Mouse (Mus musculus): ENCODE results near the gene Pigb.
A peak's percentile ranks its signal among the peaks of the same experiment; 100 is the strongest.

Gene Pigb

DNA sequence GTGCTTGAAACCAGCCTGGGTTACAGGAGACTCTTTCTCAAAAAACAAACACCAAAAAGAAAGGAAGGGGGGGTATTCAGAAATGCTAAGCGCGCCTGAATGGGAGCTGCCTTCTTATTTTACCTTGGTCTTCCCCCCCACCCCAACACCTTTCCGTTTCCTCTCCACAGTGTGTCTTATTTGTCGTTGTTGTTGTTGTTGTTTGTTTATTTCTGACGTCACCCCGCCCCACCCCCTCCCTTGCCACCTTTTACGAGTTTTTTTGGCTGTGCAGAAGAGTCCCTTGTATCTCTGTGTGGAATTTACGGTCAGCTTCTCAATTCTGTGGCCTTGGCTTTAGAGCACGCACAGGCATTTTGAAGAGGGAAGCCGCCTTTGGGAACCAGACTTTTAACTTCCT lies 5.5 kb upstream of the Pigb start:
- DNase-seq (ENCODE audit: low spot score) = no peak

DNA sequence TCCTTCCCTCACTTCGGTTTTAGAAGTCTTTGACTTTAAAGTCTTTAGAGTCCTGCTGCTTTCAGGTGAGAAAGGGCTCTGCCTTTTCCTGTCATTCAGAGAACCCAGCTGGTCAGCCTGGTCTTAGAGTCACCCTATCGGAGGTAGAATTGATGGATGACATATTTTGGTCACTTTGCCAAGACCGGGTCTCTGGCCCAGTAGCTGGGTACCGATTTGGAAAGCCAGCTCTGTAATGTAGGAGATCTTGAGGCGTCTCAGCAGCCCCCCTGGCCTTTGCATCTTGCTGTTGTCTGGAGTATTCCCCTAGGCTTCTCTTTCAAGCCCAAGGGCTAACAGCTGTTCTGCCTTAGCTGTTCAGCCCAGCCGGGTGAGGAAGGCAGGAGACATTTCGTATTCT lies 5.0 kb upstream of the Pigb start:
- DNase-seq (ENCODE audit: low spot score) = no peak

DNA sequence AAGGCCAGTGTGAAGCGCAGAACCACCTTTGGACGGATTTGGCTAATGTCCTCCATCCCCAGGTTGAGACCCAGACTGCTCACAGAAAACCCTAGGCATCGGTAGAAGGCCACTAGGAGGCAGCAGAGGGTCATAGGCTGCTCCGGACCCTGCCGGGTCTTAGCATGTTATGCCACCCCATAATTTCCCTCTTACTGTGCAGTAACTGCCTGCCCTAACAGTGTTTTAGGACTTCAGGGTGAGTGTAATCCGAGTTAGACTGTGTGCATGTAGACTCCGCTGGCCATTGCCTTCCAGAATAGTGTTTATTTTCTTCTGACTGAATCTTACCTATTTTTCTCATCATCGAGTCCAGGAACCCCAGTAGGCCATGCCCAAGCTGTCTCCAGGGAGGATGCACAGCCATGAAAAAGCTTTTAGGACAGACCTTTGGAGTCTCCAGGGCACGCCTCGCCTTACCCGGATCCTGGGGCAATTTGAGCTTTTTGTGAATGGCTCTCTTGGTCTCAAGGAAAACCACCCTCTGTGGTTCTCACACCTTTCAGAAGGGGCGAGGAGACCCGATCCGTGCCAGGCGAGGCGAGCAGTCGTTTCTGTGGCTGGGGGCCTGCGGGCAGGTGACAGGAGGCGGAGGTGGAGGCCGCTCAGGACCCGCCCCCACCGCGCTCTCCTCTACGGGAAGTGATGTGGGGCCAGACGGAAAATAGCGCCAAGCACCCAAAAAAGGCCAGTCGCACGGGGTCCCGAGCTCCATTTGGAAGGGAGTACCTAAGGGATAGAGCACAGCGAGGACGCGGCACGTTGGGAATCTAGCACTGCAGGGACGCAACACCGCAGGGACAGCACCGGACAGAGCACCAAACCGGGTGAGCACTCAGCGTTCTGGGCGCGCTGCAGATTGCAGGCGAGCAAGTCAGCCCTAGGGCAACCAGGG lies 4.2 kb upstream of the Pigb start, which contains the start of gene Rab27a:
TSS of gene Rab27a (plus strand) at position 709 of the 934 bp plus-strand sequence.
- DNase-seq (ENCODE audit: low spot score) = peak; percentile 88

DNA sequence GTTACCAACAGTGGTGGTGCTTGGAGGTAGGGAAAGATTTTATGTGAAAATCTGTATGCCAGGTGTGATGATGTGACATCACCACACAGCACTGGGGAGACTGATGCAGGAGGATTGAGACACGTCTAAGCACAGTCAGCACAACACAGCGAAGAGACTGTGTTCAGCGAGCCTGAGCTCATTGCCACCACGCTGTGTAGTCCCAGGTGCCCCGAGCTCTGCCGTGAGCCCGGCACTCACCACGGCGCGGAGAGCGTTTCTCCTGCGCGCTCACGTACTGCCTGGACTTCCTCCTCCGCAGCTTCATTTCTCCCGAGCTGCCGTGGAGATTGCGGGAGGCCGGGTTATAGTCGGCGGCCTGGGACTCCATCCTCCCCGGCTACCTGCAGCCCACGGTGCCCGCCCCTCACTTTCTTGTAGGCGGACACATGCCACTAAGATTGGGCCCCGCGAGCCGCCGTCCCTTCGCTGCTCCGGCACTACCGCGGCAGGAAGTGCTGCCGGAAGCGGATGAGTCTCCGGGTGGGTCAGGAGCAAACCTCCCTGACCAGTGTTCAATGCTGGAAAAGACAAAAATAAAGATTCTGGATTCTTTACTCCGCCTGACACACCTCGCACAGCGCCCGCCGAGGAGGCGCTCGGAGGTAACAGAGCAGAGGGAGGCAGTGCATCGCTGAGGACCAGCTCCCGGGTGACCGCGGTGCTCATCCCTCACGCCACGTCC lies 794 bp downstream of the Pigb start:
- peak; percentile 89 for DNase-seq (ENCODE audit: low spot score)

DNA sequence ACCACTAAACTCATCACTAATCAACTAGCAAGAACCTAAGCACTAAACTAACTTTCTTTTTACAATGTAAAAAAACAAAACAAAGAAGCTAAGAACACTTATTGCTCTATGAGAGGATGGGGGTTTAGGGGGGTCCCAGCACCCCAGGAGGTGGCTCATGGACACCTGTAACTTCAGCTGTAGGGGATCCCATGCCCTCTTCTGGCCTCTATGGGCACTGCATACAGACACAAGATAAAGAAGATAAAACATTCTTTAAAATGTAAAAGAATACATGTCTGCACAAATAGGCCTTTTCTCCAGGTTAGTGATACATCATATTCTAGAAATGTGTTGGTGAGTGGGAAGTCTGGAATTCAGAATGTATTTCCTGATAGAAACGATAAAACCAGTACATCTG lies 6.8 kb downstream of the Pigb start:
- DNase-seq (ENCODE audit: low spot score) = no peak

DNA sequence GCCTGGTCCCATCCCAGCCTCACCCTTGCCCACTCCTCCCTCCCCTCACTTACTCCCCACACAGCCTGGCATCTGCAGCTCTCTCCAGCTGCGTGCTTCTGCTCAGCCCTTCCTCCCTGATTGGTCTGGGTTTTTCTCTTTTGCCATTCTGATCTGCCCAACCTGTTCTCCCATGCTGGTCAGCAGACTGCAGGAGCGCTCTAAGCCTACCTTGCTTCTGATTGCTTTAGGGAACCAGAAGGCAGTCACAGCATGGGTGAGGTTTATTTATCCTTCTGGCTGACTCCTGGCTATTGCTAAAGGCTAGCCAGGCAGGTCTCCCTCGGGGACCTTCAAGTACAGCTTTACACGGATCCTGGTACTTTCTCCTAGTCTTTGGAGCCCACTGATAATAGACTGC lies 8.8 kb downstream of the Pigb start:
- DNase-seq (ENCODE audit: low spot score) = peak; percentile 39

DNA sequence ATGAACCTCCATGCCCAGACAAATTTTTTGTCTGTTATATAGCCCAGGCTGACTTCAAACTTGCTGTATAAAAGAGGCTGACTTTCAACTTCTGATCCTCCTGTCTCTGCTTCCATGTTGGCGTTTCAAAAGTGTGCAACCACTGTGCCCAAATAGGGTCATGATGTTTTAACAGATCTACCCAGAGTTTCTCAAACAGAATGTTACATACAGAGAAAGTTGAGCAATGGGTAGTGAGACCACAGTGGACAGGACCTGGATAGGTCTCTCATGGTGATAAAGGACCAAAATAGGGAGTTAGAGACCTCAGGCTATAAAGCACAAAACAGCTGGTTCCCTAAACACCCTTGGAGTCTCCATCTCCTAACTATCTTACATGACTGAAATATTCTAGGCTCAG lies 9.7 kb downstream of the Pigb start:
- DNase-seq (ENCODE audit: low spot score) = no peak

DNA sequence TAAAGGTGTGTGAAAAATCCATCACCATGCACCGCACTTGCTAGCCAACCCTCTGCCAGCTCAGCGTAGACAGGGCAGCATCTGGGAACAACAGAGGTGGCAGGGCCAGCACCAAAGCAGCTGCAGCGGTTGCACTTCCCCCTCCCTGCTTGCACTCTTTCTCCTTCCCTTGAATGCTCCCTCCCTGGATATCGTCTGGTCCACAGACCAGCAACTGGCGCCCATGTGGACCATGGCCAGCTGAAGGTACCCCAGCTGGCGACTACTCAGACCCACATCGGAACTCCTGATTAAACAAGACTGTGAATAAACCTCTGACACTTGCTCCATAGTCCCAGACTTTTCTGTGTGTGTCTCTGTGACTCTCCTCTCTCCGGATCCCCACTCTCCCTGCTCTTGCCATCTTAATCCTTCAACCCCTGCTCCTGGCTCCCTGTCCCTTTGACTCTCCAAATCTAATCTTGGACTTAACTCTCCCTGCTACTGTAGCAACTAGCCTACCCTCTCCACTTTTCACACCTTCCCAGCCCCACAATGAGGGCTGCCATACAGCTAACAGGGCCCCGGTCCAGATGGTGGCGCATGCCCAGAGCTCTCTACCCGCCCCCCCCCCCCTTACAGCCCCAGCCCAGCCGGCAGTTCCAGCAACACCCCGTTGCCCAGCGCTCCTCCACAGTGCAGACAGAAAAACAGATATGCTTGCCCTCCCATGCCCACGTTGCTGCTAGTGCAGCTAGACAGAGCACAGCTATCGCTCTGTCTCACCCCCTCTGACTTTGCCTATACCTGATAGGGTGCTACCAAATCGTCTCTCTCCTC lies 14.2 kb downstream of the Pigb start:
- DNase-seq (ENCODE audit: low spot score) = no peak

DNA sequence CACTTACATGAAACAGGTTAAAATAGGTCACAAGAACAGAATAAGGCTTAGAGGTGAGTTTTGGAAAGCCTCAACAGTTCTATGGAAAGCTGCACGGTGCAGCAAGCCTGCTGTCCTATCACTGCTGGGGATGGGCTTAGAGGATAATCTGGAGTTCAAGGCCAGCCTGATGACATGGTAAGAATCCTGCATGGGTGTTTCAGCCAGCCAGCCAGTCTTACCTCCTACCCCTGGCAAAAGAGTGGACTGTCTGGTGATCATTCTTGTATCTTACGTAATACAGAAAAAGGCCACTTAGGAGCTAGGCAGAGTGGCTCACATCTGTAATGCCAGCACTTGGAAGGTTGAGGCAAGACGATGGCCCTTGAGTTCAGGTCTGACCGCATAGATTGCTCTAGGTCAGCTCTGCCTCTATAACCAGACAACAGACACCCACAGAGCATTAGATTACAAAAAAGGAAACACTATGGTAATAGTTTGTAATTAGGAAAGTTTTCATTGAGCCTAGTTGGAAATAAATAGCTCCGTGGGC lies 19.5 kb downstream of the Pigb start:
- DNase-seq (ENCODE audit: low spot score) = no peak

DNA sequence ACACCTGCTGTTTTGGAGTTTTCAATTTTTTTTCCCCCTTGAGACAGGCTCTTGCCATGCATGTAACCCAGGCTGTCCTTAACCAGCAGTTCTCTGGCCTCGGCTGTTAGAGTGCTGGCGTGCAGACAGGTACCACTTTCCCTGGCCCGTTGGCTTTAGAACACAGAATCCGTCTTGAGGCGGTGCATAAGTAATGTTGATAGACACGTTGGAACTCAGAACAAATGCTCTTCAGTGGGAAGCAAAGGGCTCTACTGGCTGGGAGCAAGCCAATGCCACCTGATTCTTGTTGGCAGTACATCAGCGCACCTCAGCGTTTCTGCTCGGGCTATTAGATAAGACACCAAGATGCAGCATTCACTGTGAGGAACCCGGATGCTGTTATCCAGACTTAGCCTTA lies 20.3 kb downstream of the Pigb start:
- no peak for DNase-seq (ENCODE audit: low spot score)

DNA sequence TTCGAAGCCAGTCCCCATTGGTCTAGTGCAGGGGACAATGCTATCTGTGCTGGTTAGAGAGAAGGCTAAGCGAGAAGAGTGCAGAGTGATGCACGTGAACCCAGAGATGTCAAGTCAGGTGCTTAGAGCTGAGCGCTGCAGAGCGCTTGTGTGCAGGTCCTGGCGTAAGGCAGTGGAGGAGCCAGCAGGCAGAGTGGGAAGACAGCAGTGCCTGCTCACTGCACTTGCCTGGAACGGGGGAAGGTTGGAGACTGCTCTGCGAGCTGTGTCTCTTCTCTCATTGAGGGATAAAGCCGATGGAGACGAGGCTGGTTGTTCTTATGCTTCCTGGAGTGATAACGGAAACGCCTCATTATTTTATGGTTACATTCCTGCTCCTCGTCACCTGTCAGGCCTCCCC lies 25.5 kb downstream of the Pigb start:
- no peak for DNase-seq (ENCODE audit: low spot score)

DNA sequence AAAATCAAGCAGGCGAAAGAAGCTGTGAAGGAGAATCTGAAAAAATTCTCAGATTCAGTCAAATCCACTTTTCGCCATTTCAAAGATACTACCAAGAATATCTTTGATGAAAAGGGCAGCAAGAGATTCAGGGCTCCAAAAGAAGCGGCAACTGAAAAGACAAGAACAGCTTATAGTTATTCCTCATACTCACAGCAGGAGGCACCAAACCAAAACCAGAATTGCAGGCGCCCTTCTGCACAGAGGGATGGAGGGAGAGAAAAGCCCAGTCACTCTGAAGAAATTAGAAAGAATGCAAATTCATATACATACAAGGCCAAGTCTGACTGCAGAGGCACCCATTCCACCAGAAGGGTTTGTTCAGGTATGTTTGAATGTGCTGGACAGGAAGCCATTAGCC lies 27.5 kb downstream of the Pigb start:
- DNase-seq (ENCODE audit: low spot score) = no peak

DNA sequence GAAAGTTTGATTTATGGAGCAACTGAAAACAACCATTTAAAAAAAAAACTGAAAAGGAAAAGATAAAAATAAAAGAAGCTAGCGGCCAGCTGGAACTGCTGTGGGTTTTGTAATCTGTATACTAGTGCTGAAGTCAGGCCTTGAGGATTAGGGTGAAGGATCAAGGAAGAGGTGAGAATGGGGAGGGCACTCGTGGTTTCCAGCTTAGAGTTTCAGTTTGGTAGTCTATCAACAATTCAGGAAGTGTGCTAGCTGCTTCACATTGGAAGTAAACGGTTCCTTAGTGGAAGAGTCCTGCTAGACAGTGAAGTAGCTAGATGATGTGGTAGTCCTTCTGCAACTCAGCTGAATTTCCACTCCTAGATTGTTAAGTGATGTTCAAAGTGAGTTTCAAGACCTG lies 31.8 kb downstream of the Pigb start:
- no peak for DNase-seq (ENCODE audit: low spot score)

DNA sequence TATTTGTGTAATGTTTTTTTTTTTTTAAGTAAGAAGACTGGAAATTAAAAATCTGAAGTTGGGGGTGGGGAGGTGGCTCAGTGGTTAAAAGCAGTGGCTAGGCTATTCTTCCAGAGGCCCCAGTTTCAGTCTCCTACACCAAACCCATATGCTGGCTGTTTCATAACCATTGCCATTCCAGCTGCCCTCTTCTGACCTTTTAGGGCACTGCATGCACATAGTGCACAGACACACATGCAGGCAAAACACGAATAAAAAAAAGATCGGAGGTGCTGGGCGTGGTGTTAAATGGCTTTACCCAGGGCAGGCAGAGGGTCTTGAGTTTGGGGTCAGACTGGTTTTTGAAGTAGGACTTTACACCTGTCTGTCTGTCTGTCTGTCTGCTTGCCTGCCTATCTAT lies 34.0 kb downstream of the Pigb start:
- DNase-seq (ENCODE audit: low spot score) = no peak

DNA sequence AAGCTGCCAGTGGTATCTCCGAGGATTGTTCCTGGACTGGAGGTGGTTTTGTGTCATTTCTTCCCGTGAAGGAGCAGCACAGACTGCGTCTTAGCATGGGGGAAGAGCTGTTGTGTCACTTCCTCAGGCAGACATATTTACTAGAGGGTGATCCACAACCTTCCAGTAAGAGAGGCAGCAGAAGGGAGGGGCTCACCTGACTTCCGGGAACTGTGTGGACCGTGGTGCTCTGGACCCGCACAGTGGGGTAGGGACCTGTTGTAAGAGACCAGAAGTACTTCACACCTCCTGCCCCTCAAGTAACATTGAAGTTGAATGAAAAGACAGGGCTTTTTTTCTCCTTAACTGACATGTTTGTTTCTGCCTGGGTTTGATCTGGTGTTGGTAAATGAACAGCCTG lies 35.1 kb downstream of the Pigb start:
- no peak for DNase-seq (ENCODE audit: low spot score)

DNA sequence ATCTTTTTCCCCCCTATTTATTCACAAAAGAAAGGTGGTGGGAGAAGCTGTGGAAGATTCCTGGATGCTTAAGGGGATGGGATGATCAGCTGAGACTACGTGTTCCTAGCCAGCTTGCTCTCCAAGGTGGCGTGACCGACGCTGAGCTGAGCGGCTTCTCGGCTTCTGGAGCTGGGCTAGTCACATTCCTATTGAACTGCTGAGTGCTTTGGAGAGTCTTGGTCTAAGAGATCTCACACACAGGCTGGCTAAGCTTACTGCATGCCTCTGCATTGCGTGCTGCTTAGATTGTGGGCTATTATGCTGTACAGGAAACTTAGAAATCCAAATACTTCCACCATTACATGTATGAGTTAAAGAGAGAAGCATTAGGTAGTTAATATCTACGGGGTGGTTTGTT lies 36.1 kb downstream of the Pigb start:
- no peak for DNase-seq (ENCODE audit: low spot score)

DNA sequence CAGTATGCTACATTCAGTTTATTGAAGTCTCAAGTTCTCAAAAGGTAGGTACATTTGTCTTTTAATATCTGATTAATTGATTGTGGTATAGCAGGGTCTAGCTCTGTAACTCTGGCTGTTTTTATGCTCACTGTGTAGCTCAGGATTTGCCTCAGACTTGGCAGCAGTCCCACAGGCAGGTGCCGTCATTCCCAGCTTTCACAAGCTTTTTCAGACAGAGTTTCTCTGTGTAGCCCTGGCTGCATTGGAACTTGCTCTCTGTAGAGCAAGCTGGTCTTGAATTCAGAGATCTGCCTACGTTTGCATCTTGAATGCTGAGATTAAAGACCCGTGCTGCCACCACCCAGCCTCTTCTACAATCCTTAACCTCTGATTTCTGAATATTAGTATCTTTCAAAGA lies 38.0 kb downstream of the Pigb start:
- DNase-seq (ENCODE audit: low spot score) = no peak

DNA sequence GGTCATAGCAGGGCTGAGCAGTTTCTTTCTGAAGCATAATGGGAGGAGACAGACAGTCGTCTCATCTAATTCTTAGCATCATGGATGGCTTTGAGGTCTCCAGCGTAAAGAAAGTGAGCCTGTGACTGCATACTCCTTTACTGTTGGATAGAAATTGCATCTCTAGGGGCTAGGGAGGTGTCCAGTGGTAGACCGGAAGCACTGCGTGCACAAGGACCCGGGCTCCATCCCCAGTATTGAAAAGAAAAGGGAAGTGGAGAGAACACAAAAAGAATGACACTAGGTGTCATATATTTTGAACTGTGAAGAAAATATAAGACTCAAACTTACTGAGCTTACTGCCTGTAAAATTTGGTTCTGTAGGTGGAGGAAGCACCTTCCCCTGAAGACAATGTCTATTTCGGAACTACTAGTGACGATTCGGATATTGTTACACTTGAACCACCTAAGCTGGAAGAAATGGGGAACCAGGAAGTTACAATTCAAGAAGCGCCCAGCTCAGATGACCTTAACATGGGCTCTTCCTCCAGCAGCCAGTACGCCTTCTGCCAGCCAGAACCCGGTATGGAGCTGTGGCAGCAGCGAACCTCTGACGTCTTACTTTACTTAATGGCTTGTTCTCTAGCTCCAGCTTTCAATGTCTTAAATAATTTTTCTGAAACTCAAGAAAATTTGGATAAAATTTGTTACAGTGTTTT lies 38.7 kb downstream of the Pigb start:
- DNase-seq (ENCODE audit: low spot score) = no peak

DNA sequence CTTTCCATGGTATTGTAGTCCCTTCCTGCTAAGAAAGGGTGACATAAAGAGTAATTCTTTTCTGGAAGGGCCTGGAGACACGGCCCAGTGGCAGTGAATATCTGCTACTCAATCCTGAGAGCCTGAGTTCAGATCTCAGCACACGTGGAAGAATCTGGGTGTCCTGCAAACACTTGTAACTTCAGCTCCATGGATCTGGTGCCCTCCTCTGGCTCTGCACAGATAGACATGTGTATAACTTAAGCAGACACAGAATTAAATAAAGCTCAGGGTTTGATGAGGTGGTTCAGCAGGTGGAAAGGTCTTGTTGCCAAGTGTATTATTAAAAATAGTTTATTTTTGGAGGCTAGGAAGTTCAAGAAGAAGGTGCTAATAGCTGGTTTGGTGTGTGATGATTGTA lies 39.7 kb downstream of the Pigb start:
- no peak for DNase-seq (ENCODE audit: low spot score)

DNA sequence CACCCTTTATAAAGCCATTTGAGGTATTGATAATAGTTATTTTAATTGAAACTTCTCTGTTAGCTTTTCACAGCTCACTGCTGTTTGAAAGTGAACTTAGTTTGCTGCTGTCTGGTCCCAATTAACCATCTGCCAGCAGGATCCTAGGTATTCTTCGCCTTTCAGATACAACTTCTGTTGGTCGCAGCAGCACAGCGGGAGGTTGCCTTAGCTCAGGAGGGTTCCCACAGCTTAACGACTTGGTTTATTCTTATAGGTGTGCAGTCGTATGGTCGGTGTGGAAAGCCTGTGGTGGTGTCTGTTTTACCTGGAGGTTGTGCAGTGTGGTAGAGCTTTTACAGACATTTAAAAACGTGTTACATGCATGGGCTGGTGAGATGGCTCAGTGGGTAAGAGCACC lies 43.4 kb downstream of the Pigb start:
- no peak for DNase-seq (ENCODE audit: low spot score)

DNA sequence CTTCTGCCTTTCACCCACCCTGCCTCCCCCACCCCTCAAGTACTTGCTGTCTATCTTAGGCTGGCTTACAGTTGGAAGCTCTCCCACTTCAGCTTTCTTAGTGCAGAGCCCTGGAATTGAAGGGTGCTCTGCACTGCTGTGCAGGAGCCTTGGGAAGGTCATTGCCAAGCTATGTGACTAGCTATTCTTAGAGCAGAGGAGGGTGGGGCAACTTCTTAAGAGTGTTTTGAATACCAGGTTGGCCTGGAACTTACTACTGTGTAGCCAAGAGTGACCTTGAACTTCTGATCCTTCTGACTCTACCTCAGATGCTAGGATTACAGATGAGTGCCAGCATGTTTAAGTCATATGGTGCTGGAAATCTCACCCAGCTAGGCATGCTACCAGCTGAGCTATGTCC lies 44.0 kb downstream of the Pigb start:
- no peak for DNase-seq (ENCODE audit: low spot score)

DNA sequence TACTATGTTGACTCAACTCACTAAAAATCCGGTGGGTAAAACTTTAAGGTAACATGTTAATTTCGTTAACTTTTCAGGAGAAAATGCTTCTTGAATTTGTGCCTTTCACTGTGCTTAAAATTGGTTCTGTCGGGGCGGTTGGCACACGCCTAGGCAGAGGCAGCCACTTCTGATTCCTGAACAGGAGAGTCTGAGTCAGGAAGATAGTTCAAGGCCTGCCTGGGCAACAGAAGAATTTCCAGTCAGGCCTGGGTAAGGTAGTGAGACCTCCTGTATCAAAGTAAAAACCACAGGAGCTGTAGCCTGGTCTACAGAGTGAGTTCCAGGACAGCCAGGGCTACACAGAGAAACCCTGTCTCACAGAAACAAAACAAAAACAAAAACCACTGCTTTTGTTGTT lies 47.6 kb downstream of the Pigb start:
- DNase-seq (ENCODE audit: low spot score) = no peak
